9 mouse cellular contexts compared by ENCODE assay signal in genomic region chr14:55815310-55815751, GRCm38 (mm10). TPM values are rescaled to one million over a fixed set of nuclear protein-coding genes. Genes with fewer than 3 reads are reported as not detected.
A peak's percentile ranks its signal among the peaks of the same experiment; 100 is the strongest.
DNase-seq lines count a peak whose midpoint lies in the region; ATAC-seq and TF ChIP-seq lines count a peak whose summit lies in the region.
"Had no signal": no experiment of that assay in that cellular context is flagged by ENCODE, and none has a peak within 500 bp of the region (broad histone marks: within the 10 kb centered on the region; RNA-seq: fewer than 3 reads in every experiment).

No protein-coding gene starts in this region.

- peak; percentile 46 for DNase-seq in left cerebral cortex, postnatal 4 days
- DNase-seq in left cerebral cortex, adult 9 months (ENCODE audit: low spot score in 2 of 2): no peak
- DNase-seq in heart, adult 11 months: peak; percentile 97
- peak; percentile 42 for DNase-seq in liver, postnatal 0 days

- TF ChIP-seq EP300 in liver, postnatal 0 days (IDR thresholded peaks at IDR 0.05; ENCODE audit: low read depth): no peak

- H3K9ac ChIP-seq in intestine, postnatal 0 days (ENCODE audit: low read depth, low read length): peak overlapping the region; percentile 37; the same call in 1 of the 2 replicates
- no peak overlapping the region for H3K9ac ChIP-seq in liver, postnatal 0 days (replicated peaks)
- H3K9ac ChIP-seq in neural tube, embryonic 14.5 days (replicated peaks; ENCODE audit: low read depth, low read length): peak overlapping the region; percentile 53

- no peaks in the 10 kb centered on the region for H3K36me3 ChIP-seq in intestine, postnatal 0 days (ENCODE audit: control insufficient read depth, insufficient read depth)
- H3K36me3 ChIP-seq in liver, postnatal 0 days (replicated peaks; ENCODE audit: insufficient read depth, low read length): no peaks in the 10 kb centered on the region
- no peaks in the 10 kb centered on the region for H3K36me3 ChIP-seq in neural tube, embryonic 14.5 days (ENCODE audit: control insufficient read depth, insufficient read depth, low read length)

- H3K27ac ChIP-seq in intestine, postnatal 0 days (ENCODE audit: low read depth, low read length): peak overlapping the region; percentile 46; the same call in 1 of the 2 replicates
- no peak overlapping the region for H3K27ac ChIP-seq in liver, postnatal 0 days (ENCODE audit: low read depth)
- no peak overlapping the region for H3K27ac ChIP-seq in neural tube, embryonic 14.5 days (ENCODE audit: low read depth, low read length)

- no peaks in the 10 kb centered on the region for H3K9me3 ChIP-seq in intestine, postnatal 0 days (ENCODE audit: control insufficient read depth)
- no peaks in the 10 kb centered on the region for H3K9me3 ChIP-seq in liver, postnatal 0 days (ENCODE audit: low read length)
- H3K9me3 ChIP-seq in neural tube, embryonic 14.5 days (ENCODE audit: control insufficient read depth, low read length): no peaks in the 10 kb centered on the region

- peak overlapping the region; percentile 37 for H3K4me3 ChIP-seq in intestine, postnatal 0 days (ENCODE audit: low read depth, low read length)
- peak overlapping the region; percentile 38 for H3K4me3 ChIP-seq in liver, postnatal 0 days (ENCODE audit: low read depth, low read length)
- H3K4me3 ChIP-seq in neural tube, embryonic 14.5 days (ENCODE audit: low read depth, low read length): peak overlapping the region; percentile 41

- peak; percentile 18; the same call in 1 of the 2 replicates for ATAC-seq in common myeloid progenitor, adult 5-6 weeks (replicated peaks; ENCODE audit: low read depth, poor library complexity, severe bottlenecking)
- peak; percentile 89 for ATAC-seq in intestine, postnatal 0 days
- peak; percentile 75 for ATAC-seq in liver, postnatal 0 days
- peak; percentile 67 for ATAC-seq in neural tube, embryonic 14.5 days (ENCODE audit: low read depth)
- ATAC-seq in inflammation-experienced regulatory T-cells, adult 6 months: no peak
- ATAC-seq: Patski had no signal

- intact Hi-C loops in left cerebral cortex, postnatal 4 days (cut with DNase I): no loop called here

- 13% methylated on average over 17 of the region's 17 CpGs for WGBS in intestine, postnatal 0 days
- WGBS in liver, postnatal 0 days (ENCODE audit: insufficient replicate concordance): 34% methylated on average over 17 of the region's 17 CpGs
- WGBS in neural tube, embryonic 14.5 days: 23% methylated on average over 17 of the region's 17 CpGs

- peak overlapping the region; percentile 76 for H3K4me2 ChIP-seq in intestine, postnatal 0 days (replicated peaks; ENCODE audit: low read depth)
- peak overlapping the region; percentile 67 for H3K4me2 ChIP-seq in liver, postnatal 0 days (ENCODE audit: low read depth, low read length)
- peak overlapping the region; percentile 68 for H3K4me2 ChIP-seq in neural tube, embryonic 14.5 days (ENCODE audit: low read depth, low read length)

- H3K27me3 ChIP-seq in intestine, postnatal 0 days (replicated peaks; ENCODE audit: control insufficient read depth, insufficient read depth, low read length): no peaks in the 10 kb centered on the region
- no peaks in the 10 kb centered on the region for H3K27me3 ChIP-seq in liver, postnatal 0 days (ENCODE audit: insufficient read depth, low read length)
- H3K27me3 ChIP-seq in neural tube, embryonic 14.5 days (ENCODE audit: control insufficient read depth, insufficient read depth, low read length): no peaks in the 10 kb centered on the region

- no peak for TF ChIP-seq CTCF in intestine, postnatal 0 days (IDR thresholded peaks at IDR 0.05; ENCODE audit: low read depth)
- no peak for TF ChIP-seq CTCF in liver, postnatal 0 days (IDR thresholded peaks at IDR 0.05; ENCODE audit: low read depth)

- H3K4me1 ChIP-seq in intestine, postnatal 0 days (replicated peaks; ENCODE audit: control insufficient read depth, insufficient read depth, low read length): no peaks in the 10 kb centered on the region
- H3K4me1 ChIP-seq in liver, postnatal 0 days (ENCODE audit: insufficient read depth): no peaks in the 10 kb centered on the region
- no peaks in the 10 kb centered on the region for H3K4me1 ChIP-seq in neural tube, embryonic 14.5 days (ENCODE audit: control insufficient read depth, insufficient read depth, low read length)

RNA-seq across cellular contexts. Expression of gene Nfatc4, which starts 7.6 kb away (rescaled TPM):
- 1 to 10 TPM; 8.2 TPM for total RNA-seq in left cerebral cortex, postnatal 4 days (2021)
- not detected in 2 replicates for total RNA-seq in common myeloid progenitor, adult 5-6 weeks (2017)
- polyA plus RNA-seq in intestine, postnatal 0 days (2015; fragmentation: Nextera tagmentation; extraction: Ambion mirVana): 5.9 and 6.1 TPM in 2 replicates
- 0.41 and 0.63 TPM in 2 replicates for polyA plus RNA-seq in liver, postnatal 0 days (2015; fragmentation: Nextera tagmentation; extraction: Ambion mirVana)
- 5.5 and 10.4 TPM in 2 replicates for polyA plus RNA-seq in neural tube, embryonic 14.5 days (2014; fragmentation: Nextera tagmentation; extraction: Ambion mirVana)
- not detected for polyA plus RNA-seq in inflammation-experienced regulatory T-cells, adult 6 months (2017; shearing (Covaris generic))

RNA-seq across cellular contexts. Expression of gene Ripk3, which starts 26.7 kb away (rescaled TPM):
- 1 to 10 TPM; 1.4 to 1.8 TPM for total RNA-seq in left cerebral cortex, postnatal 4 days (2021)
- 33.0 and 43.3 TPM in 2 replicates for total RNA-seq in common myeloid progenitor, adult 5-6 weeks (2017)
- polyA plus RNA-seq in intestine, postnatal 0 days (2015; fragmentation: Nextera tagmentation; extraction: Ambion mirVana): 39.2 and 47.3 TPM in 2 replicates
- 9.6 and 10.3 TPM in 2 replicates for polyA plus RNA-seq in liver, postnatal 0 days (2015; fragmentation: Nextera tagmentation; extraction: Ambion mirVana)
- polyA plus RNA-seq in neural tube, embryonic 14.5 days (2014; fragmentation: Nextera tagmentation; extraction: Ambion mirVana): 1.9 and 2.2 TPM in 2 replicates
- polyA plus RNA-seq in inflammation-experienced regulatory T-cells, adult 6 months (2017; shearing (Covaris generic)): 10 to 100 TPM; 71.9 to 99.8 (median 84.8) TPM

RNA-seq across cellular contexts. Expression of gene Adcy4, which starts 31.4 kb away (rescaled TPM):
- 1 to 10 TPM; 4.6 to 5.2 TPM for total RNA-seq in left cerebral cortex, postnatal 4 days (2021)
- total RNA-seq in common myeloid progenitor, adult 5-6 weeks (2017): not detected in 2 replicates
- 3.5 and 4.3 TPM in 2 replicates for polyA plus RNA-seq in intestine, postnatal 0 days (2015; fragmentation: Nextera tagmentation; extraction: Ambion mirVana)
- polyA plus RNA-seq in liver, postnatal 0 days (2015; fragmentation: Nextera tagmentation; extraction: Ambion mirVana): 1.5 and 1.7 TPM in 2 replicates
- 1.9 and 3.9 TPM in 2 replicates for polyA plus RNA-seq in neural tube, embryonic 14.5 days (2014; fragmentation: Nextera tagmentation; extraction: Ambion mirVana)
- under 1 TPM in 1 of 3 experiments, not detected in 2; 0.29 TPM for polyA plus RNA-seq in inflammation-experienced regulatory T-cells, adult 6 months (2017; shearing (Covaris generic))
- polyA plus RNA-seq: Patski had no signal

RNA-seq across cellular contexts. Expression of gene Nynrin, which starts 38.5 kb away (rescaled TPM):
- 10 to 100 TPM; 39.1 to 40.9 TPM for total RNA-seq in left cerebral cortex, postnatal 4 days (2021)
- total RNA-seq in common myeloid progenitor, adult 5-6 weeks (2017): 5.9 and 6.5 TPM in 2 replicates
- polyA plus RNA-seq in intestine, postnatal 0 days (2015; fragmentation: Nextera tagmentation; extraction: Ambion mirVana): 2.2 and 2.5 TPM in 2 replicates
- polyA plus RNA-seq in liver, postnatal 0 days (2015; fragmentation: Nextera tagmentation; extraction: Ambion mirVana): 0.63 and 0.70 TPM in 2 replicates
- 5.8 and 10.2 TPM in 2 replicates for polyA plus RNA-seq in neural tube, embryonic 14.5 days (2014; fragmentation: Nextera tagmentation; extraction: Ambion mirVana)
- under 1 TPM in 1 of 3 experiments, not detected in 2; 0.04 TPM for polyA plus RNA-seq in inflammation-experienced regulatory T-cells, adult 6 months (2017; shearing (Covaris generic))
- polyA plus RNA-seq: Patski had no signal

RNA-seq across cellular contexts. Expression of gene Ltb4r1, which starts 49.6 kb away (rescaled TPM):
- total RNA-seq in left cerebral cortex, postnatal 4 days (2021): 1 to 10 TPM; 1.0 to 1.4 TPM
- 1.5 and 6.3 TPM in 2 replicates for total RNA-seq in common myeloid progenitor, adult 5-6 weeks (2017)
- polyA plus RNA-seq in intestine, postnatal 0 days (2015; fragmentation: Nextera tagmentation; extraction: Ambion mirVana): 3.8 and 4.1 TPM in 2 replicates
- 21.6 and 22.0 TPM in 2 replicates for polyA plus RNA-seq in liver, postnatal 0 days (2015; fragmentation: Nextera tagmentation; extraction: Ambion mirVana)
- polyA plus RNA-seq in neural tube, embryonic 14.5 days (2014; fragmentation: Nextera tagmentation; extraction: Ambion mirVana): 0.19 and 0.24 TPM in 2 replicates
- 10 to 100 TPM in 1 of 3 experiments, 1 to 10 TPM in 1, under 1 TPM in 1; 0.57 to 16.6 (median 3.8) TPM for polyA plus RNA-seq in inflammation-experienced regulatory T-cells, adult 6 months (2017; shearing (Covaris generic))
- polyA plus RNA-seq: Patski had no signal

Comparison
In these comparisons a context has a peak if more than half of its experiments do, and no peak if none do; other contexts are left out.
1. DNase-seq: peak in left cerebral cortex, postnatal 4 days (single experiment), heart, adult 11 months (single experiment) and liver, postnatal 0 days (single experiment); none in left cerebral cortex, adult 9 months (0 of 2).
2. Peak in every context shown above with its lines, with median percentiles within 50 percentile points of each other: H3K4me2 ChIP-seq and H3K4me3 ChIP-seq.